Mouse (Mus musculus): ENCODE measurements at regions not wholly inside any gene's neighbourhood (a gene's known extent, or its start where the extent isn't known, plus 50 kb on each side); places are given as distances from the start of the nearest gene placed in this dataset.
"Not testable (repeated sequence)": the region's sequence is repeated elsewhere in the genome, so short reads cannot be mapped to it uniquely, and the experiment has no call there.

- no peak for ATAC-seq (replicated peaks in 1 of 2; ENCODE audit: insufficient read depth in 1 of 2, low FRiP score in 2 of 2, low TSS enrichment in 1 of 2, low read depth in 1 of 2, poor library complexity in 2 of 2, severe bottlenecking in 2 of 2)
Observed at GRCm38 (mm10) chr16:29911164-29911571, 153.0 kb upstream of the Hes1 start.

GRCm38 (mm10) chr16:29913357-29914010 lies 150.7 kb upstream of the Hes1 start:
- no peak for ATAC-seq (replicated peaks in 1 of 2; ENCODE audit: insufficient read depth in 1 of 2, low FRiP score in 2 of 2, low TSS enrichment in 1 of 2, low read depth in 1 of 2, poor library complexity in 2 of 2, severe bottlenecking in 2 of 2)

- no peak for ATAC-seq (replicated peaks in 1 of 2; ENCODE audit: insufficient read depth in 1 of 2, low FRiP score in 2 of 2, low TSS enrichment in 1 of 2, low read depth in 1 of 2, poor library complexity in 2 of 2, severe bottlenecking in 2 of 2)
Observed at GRCm38 (mm10) chr16:29915346-29915745, 148.8 kb upstream of the Hes1 start.

GRCm38 (mm10) chr16:29917989-29918388 lies 146.2 kb upstream of the Hes1 start:
- no peak for ATAC-seq (replicated peaks in 1 of 2; ENCODE audit: insufficient read depth in 1 of 2, low FRiP score in 2 of 2, low TSS enrichment in 1 of 2, low read depth in 1 of 2, poor library complexity in 2 of 2, severe bottlenecking in 2 of 2)

- ATAC-seq (replicated peaks in 1 of 2; ENCODE audit: insufficient read depth in 1 of 2, low FRiP score in 2 of 2, low TSS enrichment in 1 of 2, low read depth in 1 of 2, poor library complexity in 2 of 2, severe bottlenecking in 2 of 2), result no peak
Observed at GRCm38 (mm10) chr16:29918396-29918795, 145.8 kb upstream of the Hes1 start.

- ATAC-seq (replicated peaks in 1 of 2; ENCODE audit: insufficient read depth in 1 of 2, low FRiP score in 2 of 2, low TSS enrichment in 1 of 2, low read depth in 1 of 2, poor library complexity in 2 of 2, severe bottlenecking in 2 of 2), result no peak
Observed at GRCm38 (mm10) chr16:29920940-29921339, 143.2 kb upstream of the Hes1 start.

GRCm38 (mm10) chr16:29921385-29921784 lies 142.8 kb upstream of the Hes1 start:
- no peak for ATAC-seq (replicated peaks in 1 of 2; ENCODE audit: insufficient read depth in 1 of 2, low FRiP score in 2 of 2, low TSS enrichment in 1 of 2, low read depth in 1 of 2, poor library complexity in 2 of 2, severe bottlenecking in 2 of 2)

- not testable (repeated sequence) for ATAC-seq (replicated peaks in 1 of 2; ENCODE audit: insufficient read depth in 1 of 2, low FRiP score in 2 of 2, low TSS enrichment in 1 of 2, low read depth in 1 of 2, poor library complexity in 2 of 2, severe bottlenecking in 2 of 2)
Observed at GRCm38 (mm10) chr16:29927276-29927675, 136.9 kb upstream of the Hes1 start.

GRCm38 (mm10) chr16:29928291-29928690 lies 135.9 kb upstream of the Hes1 start:
- no peak for ATAC-seq (replicated peaks in 1 of 2; ENCODE audit: insufficient read depth in 1 of 2, low FRiP score in 2 of 2, low TSS enrichment in 1 of 2, low read depth in 1 of 2, poor library complexity in 2 of 2, severe bottlenecking in 2 of 2)

- ATAC-seq (replicated peaks in 1 of 2; ENCODE audit: insufficient read depth in 1 of 2, low FRiP score in 2 of 2, low TSS enrichment in 1 of 2, low read depth in 1 of 2, poor library complexity in 2 of 2, severe bottlenecking in 2 of 2), result no peak
Observed at GRCm38 (mm10) chr16:29931746-29932351, 132.3 kb upstream of the Hes1 start.

- ATAC-seq (replicated peaks in 1 of 2; ENCODE audit: insufficient read depth in 1 of 2, low FRiP score in 2 of 2, low TSS enrichment in 1 of 2, low read depth in 1 of 2, poor library complexity in 2 of 2, severe bottlenecking in 2 of 2), result no peak
Observed at GRCm38 (mm10) chr16:29934649-29935048, 129.5 kb upstream of the Hes1 start.

- ATAC-seq (replicated peaks in 1 of 2; ENCODE audit: insufficient read depth in 1 of 2, low FRiP score in 2 of 2, low TSS enrichment in 1 of 2, low read depth in 1 of 2, poor library complexity in 2 of 2, severe bottlenecking in 2 of 2), result no peak
Observed at GRCm38 (mm10) chr16:29938700-29939099, 125.5 kb upstream of the Hes1 start.

- no peak for ATAC-seq (replicated peaks in 1 of 2; ENCODE audit: insufficient read depth in 1 of 2, low FRiP score in 2 of 2, low TSS enrichment in 1 of 2, low read depth in 1 of 2, poor library complexity in 2 of 2, severe bottlenecking in 2 of 2)
Observed at GRCm38 (mm10) chr16:29939331-29939850, 124.8 kb upstream of the Hes1 start.

- ATAC-seq (replicated peaks in 1 of 2; ENCODE audit: insufficient read depth in 1 of 2, low FRiP score in 2 of 2, low TSS enrichment in 1 of 2, low read depth in 1 of 2, poor library complexity in 2 of 2, severe bottlenecking in 2 of 2), result no peak
Observed at GRCm38 (mm10) chr16:29939869-29940707, 124.1 kb upstream of the Hes1 start.

GRCm38 (mm10) chr16:29942111-29942510 lies 122.1 kb upstream of the Hes1 start:
- ATAC-seq (replicated peaks in 1 of 2; ENCODE audit: insufficient read depth in 1 of 2, low FRiP score in 2 of 2, low TSS enrichment in 1 of 2, low read depth in 1 of 2, poor library complexity in 2 of 2, severe bottlenecking in 2 of 2), result no peak

GRCm38 (mm10) chr16:29943963-29944860 lies 120.0 kb upstream of the Hes1 start:
- no peak for ATAC-seq (replicated peaks in 1 of 2; ENCODE audit: insufficient read depth in 1 of 2, low FRiP score in 2 of 2, low TSS enrichment in 1 of 2, low read depth in 1 of 2, poor library complexity in 2 of 2, severe bottlenecking in 2 of 2)

- no peak for ATAC-seq (replicated peaks in 1 of 2; ENCODE audit: insufficient read depth in 1 of 2, low FRiP score in 2 of 2, low TSS enrichment in 1 of 2, low read depth in 1 of 2, poor library complexity in 2 of 2, severe bottlenecking in 2 of 2)
Observed at GRCm38 (mm10) chr16:29944966-29945365, 119.2 kb upstream of the Hes1 start.

Measured in hematopoietic stem cell, adult 5-6 weeks (primary cell).